Mouse (Mus musculus) fibroblast of lung, adult 2 months (primary cell): ENCODE results near the gene Slc26a8.

Experiments
- DNase-seq: peaks from one replicate; pipeline ENCODE4 v3.0.0-alpha.2; 2011; ENCODE audit warnings: low read depth

Slc26a8 gene

GRCm38 (mm10) chr17:28698672-28699071 is 8.6 kb upstream of the Slc26a8 start:
- DNase-seq = no peak

GRCm38 (mm10) chr17:28698245-28698644 is 8.2 kb upstream of the Slc26a8 start:
- no peak for DNase-seq

- no peak for DNase-seq
Observed at GRCm38 (mm10) chr17:28697290-28698195, 7.5 kb upstream of the Slc26a8 start.

- DNase-seq = no peak
Observed at GRCm38 (mm10) chr17:28696641-28697040, 6.6 kb upstream of the Slc26a8 start.

- no peak for DNase-seq
Observed at GRCm38 (mm10) chr17:28694832-28695231, 4.8 kb upstream of the Slc26a8 start.

- no peak for DNase-seq
Observed at GRCm38 (mm10) chr17:28694078-28694477, 4.0 kb upstream of the Slc26a8 start.

- DNase-seq = no peak
Observed at GRCm38 (mm10) chr17:28693086-28693485, 3.1 kb upstream of the Slc26a8 start.

GRCm38 (mm10) chr17:28692341-28692710 is 2.3 kb upstream of the Slc26a8 start:
- DNase-seq = no peak

- no peak for DNase-seq
Observed at GRCm38 (mm10) chr17:28691687-28692340, 1.8 kb upstream of the Slc26a8 start.

GRCm38 (mm10) chr17:28690776-28691686 is 998 bp upstream of the Slc26a8 start, which contains the start of gene Mapk14:
Gene Mapk14, plus strand, starts transcription at chr17:28691329.
- DNase-seq = peak; percentile 95

GRCm38 (mm10) chr17:28687354-28687753 is 2.7 kb downstream of the Slc26a8 start:
- no peak for DNase-seq

- DNase-seq = no peak
Observed at GRCm38 (mm10) chr17:28684631-28685030, 5.4 kb downstream of the Slc26a8 start.

GRCm38 (mm10) chr17:28683601-28684000 is 6.4 kb downstream of the Slc26a8 start:
- no peak for DNase-seq

GRCm38 (mm10) chr17:28682311-28683084 is 7.5 kb downstream of the Slc26a8 start:
- DNase-seq = no peak

- no peak for DNase-seq
Observed at GRCm38 (mm10) chr17:28659564-28659963, 30.5 kb downstream of the Slc26a8 start.

GRCm38 (mm10) chr17:28657936-28658335 is 32.1 kb downstream of the Slc26a8 start:
- DNase-seq = no peak

- no peak for DNase-seq
Observed at GRCm38 (mm10) chr17:28650268-28650667, 39.8 kb downstream of the Slc26a8 start.

GRCm38 (mm10) chr17:28648607-28649370 is 41.2 kb downstream of the Slc26a8 start:
- peak; percentile 4 for DNase-seq

- DNase-seq = no peak
Observed at GRCm38 (mm10) chr17:28646221-28646620, 43.8 kb downstream of the Slc26a8 start.

GRCm38 (mm10) chr17:28644112-28644511 is 45.9 kb downstream of the Slc26a8 start:
- no peak for DNase-seq

GRCm38 (mm10) chr17:28643697-28644096 is 46.3 kb downstream of the Slc26a8 start:
- no peak for DNase-seq
